Mouse (Mus musculus) adrenal gland, postnatal 10 days (tissue): ENCODE data around the gene Rgs9. TPM values are rescaled to one million over a fixed set of nuclear protein-coding genes. Genes with fewer than 3 reads are reported as not detected.
"Not testable (repeated sequence)": the region's sequence is repeated elsewhere in the genome, so short reads cannot be mapped to it uniquely, and the experiment has no call there.

Source experiments
- DNase-seq: peaks from one replicate; pipeline ENCODE4 v3.0.0; 2021; ENCODE audit warnings: mixed read lengths
- long read RNA-seq, 2 experiments: library from polyadenylated mRNA; stranded (forward); transcript quantifications; one replicate each; pipeline ENCODE4 v2.0.0; 2021
- total RNA-seq, 2 experiments: library from RNA; stranded (reverse); gene quantifications; 2 replicates each; pipeline ENCODE4 v1.2.3; 2021

Rgs9 gene
- 1 to 10 TPM; 5.3 to 7.8 TPM for total RNA-seq
- long read RNA-seq, experiment 1, partial matches to known transcripts, result 1 of 3 reads
- long read RNA-seq, experiment 1, other reads (novel, unspliced or antisense), result 0 of 3 reads
- long read RNA-seq, experiment 2, partial matches to known transcripts, result 1 of 4 reads
- long read RNA-seq, experiment 2, other reads (novel, unspliced or antisense), result 2 of 4 reads

DNA sequence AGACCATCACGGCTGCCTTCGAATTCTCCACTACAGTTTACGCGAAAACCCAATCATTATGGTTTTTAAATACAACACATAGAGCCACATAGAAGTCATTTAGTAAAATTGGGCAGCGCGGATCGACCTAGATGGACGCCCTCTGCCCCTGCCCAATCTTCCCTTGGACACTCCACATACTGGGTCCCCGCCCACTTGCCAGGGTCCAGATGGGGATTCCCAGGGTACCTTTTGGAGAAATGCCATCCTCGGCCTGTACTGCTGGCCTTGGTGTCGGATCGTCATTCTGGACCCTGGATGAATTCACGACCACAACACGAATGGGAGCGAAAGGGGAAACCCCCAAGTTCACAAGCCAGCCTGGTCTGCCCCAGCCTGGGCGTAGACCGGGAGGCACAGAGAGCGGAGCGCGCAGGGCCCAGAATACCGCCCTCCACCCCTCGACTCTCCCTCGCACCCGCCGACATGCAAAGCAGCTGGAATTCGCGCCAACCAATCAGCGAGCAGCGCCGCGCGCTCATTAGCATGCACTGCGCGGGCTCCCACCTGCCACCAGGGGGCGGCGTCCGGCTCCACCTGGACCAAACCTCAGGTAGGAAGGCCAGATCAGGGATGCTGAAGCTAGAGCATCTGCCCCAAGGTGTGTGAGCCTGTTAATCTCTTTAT lies at the start of gene Rgs9:
Gene Rgs9, minus strand, starts transcription at position 420 of the 666 bp plus-strand sequence.
- peak; percentile 94 for DNase-seq

DNA sequence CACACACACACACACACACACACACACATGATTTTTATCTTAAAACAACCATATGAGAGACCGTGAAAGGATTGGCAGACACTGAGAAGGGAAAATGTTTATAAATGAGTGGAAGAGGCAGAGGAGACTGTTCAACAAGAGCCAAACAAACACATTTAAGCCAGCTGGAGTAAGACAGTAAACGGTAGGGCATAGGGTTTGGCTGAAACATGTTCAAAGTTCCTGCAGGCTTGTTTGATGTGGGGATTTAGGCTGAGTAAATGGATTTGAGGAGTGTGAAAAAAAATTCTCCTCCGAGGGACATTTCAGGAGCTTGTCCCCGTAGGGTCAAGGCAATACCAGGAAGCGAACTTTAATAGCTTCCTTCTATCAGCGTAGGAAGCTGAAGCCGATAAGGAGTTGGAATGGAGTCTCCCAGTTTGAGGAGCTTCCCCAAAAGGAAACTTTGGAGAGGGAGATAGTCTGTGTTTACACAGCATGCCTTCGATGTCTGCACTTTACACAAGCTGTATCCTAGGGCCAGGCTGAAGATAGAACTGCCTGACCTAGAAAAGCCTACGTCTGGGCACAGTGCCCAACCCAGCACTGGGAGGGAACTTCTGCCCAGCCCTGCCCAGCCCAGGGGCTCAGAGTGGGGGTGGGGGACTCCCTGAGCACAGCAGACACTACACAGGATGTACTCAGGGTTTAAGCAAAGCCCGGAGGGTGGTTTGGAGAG lies 49.5 kb upstream of the Rgs9 start:
- DNase-seq, result peak; percentile 93

DNA sequence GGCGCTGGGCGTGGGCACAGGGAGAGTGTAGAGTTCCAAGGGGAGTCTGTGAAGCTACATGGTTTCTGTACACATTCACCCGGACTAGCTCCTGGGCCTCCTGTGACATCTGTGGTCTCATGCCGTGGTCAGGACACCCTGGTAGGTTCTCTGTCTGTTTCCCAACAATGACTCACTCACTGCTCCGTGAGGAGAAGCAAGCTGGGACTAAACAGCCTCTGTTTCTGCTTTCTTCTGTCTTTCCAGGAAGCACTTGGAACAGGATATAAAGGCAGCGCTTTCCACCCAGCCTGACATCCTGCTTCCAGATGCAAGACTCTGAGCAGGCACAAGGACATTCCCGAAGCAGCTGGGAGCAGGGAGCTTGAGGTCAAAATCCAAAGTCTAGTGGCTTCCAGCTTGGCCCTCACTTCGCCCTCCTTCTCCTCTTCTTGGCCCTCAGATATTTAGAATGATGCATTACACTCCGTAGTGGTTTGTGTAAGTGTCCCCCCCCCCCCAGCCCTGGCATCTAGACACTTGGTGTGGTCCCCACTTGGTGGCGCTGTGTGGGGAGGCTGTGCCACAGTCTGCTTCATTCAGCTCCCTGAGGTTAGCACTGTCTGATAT lies 46.2 kb upstream of the Rgs9 start:
- peak; percentile 76 for DNase-seq

DNA sequence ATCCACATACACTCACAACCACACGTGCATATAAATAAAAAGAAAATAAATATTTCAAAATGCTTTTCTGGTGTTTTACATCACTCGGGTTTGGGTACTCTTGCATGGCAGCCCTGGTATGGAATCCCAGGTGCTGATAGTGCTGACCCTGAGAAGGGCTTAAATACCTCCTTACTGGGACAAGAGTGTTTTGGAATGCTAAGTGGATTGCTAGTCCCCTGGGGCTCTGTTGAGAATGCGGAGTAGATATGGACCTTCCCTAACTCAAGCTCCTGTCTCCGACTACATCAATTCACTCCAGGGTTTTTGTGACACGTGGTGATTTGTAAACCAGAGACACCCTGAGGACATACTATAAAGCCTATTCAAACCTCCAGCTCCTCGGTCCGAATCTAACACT lies 45.6 kb upstream of the Rgs9 start:
- DNase-seq, result no peak

DNA sequence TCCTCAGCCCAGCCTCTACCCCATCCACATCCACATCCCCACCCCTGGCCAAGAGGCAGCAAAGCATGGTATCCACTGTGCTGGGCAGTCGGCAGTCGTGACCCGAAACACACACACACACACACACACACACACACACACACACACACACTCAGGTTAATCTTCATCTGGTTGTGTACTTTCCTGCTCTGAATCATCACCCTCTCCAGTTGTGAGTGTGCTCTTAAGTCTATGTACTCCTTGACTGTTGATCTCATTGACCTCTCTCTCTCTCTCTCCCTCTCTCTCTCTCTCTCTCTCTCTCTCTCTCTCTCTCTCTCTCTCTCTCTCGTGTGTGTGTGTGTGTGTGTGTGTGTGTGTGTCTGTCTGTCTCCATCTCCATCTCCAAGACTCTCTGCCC lies 44.7 kb upstream of the Rgs9 start:
- not testable (repeated sequence) for DNase-seq

DNA sequence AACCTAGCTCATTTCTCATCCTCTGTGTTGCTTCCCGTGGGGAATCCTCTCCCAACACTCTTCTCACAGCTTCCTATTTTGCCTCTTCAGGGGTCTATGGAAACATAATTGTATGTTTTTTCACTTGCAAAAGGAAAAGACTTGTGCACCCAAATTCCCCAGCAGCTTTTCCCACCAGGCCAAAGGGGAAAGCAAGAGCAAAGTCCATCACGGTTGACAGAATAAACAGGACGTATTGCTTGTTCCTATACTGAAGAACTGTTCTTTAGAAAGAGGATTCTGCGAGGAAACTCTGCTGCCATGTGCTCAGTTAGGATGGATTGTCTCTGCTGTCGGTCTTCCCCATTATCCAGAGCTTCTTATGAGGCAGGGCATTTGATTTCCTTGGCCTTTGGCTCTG lies 42.6 kb upstream of the Rgs9 start:
- DNase-seq, result no peak

DNA sequence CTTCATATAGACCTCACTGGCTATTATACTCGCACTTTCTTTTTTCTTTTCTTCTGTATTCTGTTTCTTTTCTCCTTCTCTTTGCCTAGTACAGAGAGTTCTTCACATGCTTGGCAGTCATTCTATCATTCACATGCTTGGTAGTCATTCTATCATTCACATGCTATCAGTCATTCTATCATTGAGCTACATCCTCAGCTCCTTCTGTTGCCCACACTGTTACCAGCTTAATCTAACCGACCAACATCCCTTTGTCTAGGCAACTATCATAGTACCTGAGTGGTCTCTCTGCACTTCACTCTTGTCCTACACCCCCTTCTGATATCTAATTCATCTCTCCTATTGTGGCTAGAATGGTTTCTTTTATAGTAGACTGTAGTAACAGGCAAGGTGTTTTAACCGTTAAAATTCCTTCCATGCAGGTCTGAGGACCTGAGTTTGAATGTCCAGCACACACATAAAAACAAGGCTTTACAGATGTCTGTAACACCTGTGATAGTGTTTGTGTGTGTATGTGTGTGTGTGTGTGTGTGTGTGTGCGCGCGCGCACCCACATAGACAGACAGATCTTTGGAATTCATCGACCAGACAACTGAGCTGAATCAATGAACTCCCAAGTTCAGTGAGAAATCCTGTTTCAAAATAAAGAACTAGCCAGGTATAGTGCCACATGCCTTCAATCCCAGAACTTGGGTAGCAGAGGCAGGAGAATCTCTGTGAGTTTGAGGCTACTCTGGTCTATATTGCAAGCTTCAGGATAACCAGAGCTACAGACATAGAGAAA lies 41.4 kb upstream of the Rgs9 start:
- DNase-seq, result no peak

DNA sequence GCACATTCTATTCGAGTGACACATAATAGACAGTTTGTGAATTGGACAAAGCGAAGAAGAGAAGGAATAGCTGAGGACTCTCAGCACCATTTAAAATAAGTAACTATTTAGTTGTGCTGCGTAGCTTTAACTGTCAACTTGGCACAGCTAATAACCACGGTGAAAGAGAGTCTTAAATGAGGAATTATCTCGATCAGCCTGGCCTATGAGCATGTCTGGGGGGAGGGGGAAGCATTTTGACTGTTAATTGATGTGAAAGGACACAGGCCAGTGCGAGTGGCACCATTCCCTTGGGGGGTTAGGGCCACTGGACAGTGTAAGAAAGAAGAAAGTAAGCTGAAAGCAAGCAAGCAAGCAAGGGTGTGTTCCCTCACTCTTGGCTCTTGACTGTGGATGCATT lies 38.0 kb upstream of the Rgs9 start:
- no peak for DNase-seq

DNA sequence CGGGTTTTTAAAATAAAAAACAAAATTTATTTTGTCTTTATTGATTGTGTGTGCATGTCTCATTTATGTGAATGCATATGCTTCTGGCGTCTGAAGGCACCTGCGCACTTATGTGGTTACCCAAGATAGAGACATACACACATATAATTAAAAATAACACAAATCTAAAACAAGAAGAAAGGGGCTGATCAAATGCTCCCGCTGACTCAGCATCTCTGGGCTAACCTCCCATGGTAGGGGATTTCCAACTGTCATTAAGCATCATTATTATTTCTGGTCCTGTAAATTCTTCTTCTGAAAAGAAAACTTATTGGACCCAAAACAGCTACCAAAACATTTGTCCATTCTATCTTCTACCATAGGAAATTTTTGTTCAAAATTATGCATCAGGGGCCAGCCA lies 36.8 kb upstream of the Rgs9 start:
- no peak for DNase-seq

DNA sequence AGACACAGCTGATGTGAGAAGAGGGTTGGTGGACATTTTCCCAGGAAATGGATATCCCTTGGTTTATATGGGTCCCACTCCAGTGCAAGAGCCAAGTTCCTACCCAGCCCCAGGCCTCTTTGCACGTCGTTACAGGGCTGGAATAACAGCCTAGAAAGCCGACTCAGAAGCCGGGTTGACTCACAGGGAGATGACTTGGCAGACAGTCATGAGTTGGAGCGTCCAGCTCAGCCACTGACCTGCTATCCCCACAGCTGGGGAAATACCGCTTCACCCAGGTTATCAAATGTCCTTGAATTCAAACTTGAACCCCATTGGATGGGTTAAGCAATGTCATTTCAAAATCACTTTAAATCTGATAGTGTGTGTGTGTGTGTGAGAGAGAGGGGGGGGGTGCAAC lies 34.8 kb upstream of the Rgs9 start:
- peak; percentile 48 for DNase-seq

DNA sequence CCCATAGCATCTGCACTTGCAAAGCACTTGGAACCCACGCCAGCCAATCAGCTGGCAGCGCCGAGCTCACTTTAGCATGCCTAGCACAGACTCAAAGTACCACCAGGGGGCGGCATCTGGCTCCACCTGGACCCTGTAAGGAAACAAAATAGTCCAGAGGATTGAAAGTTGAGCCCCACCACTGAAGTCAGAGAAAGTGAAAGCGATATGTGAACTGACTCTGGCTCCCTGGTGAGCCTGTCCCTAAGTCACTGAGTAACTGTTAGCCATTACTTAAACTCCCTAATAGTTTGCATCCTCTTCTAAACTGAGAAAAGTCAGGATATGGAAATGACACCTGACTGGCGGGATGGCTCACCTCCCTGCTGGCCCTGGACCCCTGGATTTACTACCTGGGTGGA lies 33.5 kb upstream of the Rgs9 start:
- peak; percentile 97 for DNase-seq

DNA sequence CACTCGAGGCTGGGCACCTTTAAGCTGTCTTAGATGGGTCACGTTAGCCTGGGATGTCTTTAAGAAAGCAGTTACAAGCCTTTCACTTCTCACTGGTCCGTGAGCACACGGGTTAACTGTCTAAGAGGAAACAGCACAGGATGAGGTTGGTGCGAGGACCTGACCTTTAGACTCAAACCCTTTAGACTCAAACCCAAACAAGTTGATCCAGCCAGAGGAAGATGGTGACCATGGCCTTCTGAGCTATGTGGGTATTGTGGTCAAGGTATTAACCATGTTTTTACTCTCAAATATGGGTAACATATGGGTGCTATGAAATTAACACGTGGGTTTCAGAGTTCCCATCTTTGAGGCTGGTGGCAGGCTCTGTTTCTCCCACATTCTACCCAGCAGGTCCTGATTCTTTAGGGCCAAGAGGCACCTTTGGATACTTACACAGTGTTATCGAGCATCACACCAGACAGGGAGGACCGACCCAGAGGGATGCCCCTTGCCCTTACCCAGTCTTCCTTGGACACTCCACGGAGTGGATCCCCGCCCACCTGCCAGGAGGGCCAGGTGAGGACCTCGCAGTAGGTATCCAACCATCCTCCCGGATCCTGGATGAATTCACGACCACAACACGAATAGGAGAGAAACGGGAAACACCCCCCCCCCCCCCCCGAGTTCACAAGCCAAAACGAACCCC lies 32.9 kb upstream of the Rgs9 start:
- no peak for DNase-seq

DNA sequence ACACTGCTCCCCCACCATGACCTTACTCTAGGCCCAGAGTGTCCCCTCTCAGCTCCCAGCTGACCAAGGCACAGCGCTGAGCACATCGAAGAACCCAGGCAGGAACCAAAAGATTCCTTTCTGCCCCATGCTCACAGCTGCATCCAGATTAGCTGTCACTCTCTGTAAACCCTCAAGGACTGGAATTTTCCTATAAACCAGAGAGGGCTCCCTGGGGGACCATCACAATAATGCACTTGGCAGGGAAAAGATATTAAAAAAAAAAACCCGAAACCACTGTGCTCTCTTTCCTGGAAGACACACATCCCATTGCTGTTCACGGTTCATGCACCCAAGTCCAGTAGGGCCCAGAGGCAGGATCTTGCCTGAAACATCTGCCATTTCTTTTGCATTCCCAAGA lies 31.4 kb upstream of the Rgs9 start:
- DNase-seq, result peak; percentile 7

DNA sequence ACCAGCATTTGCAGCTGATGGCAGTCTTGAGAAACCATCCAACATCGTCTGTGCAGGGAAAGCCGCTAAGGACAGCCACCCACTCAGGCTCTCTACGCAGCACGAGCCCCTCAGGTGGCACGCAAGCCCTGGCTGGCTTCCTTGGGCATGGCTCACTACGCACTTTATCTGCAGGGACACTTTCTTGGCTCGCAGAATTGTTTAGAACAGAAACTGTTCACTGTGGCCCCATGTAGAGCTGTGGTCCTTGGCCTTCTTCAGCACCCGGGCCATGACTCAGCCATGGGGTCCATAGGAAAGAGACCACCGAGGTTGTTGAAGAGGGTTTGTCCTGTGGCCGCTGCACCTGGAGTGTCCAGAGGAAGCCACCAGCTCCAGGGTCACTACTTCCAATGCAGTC lies 30.0 kb upstream of the Rgs9 start:
- peak; percentile 39 for DNase-seq

DNA sequence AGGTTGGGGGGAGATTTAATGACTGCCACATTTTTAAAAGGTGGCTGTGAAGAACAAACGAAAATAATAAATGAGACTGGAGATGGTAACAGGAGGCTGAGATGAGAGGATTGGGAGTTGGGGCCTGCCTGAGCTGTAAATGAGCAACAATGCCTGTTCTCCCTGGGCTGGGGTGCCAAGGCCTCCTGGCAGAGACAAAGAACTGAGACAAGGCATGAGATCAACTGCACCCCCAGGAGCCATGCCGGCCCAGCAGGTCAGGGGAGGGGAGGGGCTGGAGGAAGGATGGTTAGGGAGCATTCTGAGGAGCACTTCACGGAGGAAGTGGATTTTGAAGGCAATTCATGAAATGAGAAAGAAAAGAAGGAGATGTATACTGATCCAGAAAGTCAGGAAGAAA lies 29.5 kb upstream of the Rgs9 start:
- no peak for DNase-seq

DNA sequence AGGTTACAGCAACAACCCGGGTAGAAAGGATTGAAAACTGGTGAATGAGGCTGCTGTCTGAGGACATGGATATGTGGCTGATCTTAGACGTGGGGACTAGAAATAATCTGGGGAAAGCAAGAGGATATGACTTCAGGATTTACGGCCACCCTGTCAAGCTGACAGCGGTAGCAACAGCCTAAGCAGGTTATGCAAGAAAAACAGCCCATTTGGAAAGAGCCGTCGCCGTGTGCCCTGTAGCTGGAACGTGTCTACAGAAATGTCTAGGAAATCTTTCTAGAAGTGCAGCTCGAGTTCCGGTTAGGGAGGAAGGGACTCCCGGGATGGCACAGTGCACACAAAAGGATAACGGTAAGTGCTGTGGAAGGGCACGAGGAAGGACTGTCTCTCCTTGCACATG lies 28.3 kb upstream of the Rgs9 start:
- no peak for DNase-seq

DNA sequence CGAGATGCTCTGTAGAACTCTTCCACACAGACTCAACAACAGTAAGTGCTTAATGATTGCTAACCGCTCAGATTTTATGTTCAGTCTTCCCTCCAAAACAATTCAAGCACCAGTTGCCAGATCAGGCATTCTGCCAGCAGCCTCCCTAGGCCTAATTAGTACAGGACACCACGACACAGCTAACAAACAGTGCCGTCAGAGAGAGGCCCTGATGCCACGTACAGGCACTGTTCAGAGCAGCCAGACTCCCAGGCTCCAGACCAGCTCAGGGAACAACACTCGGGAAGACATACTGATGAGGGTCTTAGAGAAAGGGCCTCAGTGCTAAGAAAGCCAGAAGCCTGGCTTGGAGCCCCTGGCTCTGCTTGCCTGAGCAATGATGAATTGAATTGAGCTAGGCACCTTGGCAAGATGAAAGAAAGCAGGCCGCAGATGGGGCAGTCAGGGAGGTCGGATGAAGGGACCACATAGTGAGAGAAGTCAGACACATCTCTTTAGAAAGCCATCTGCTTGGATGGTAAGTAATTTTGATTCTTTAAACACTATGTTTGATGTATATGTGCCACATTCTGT lies 22.5 kb upstream of the Rgs9 start:
- no peak for DNase-seq

DNA sequence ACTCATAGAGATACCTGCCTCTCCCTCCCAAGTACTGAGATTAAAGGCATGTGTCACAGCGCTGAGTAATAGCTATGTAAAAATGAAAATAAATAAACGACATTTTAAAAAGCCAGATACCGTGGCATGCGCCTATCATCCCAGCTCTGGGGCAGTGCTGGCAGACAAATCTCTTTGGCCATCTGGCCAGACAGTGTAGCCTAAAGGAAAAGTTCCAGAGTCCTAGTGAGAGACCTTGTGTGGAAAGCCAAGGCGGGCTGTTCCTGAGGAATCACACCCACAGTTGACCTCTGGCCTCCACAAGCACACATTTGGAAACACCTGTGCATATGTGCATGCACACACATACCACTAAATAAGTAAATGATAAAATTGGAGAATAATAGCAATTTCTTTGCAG lies 22.0 kb upstream of the Rgs9 start:
- DNase-seq, result no peak

DNA sequence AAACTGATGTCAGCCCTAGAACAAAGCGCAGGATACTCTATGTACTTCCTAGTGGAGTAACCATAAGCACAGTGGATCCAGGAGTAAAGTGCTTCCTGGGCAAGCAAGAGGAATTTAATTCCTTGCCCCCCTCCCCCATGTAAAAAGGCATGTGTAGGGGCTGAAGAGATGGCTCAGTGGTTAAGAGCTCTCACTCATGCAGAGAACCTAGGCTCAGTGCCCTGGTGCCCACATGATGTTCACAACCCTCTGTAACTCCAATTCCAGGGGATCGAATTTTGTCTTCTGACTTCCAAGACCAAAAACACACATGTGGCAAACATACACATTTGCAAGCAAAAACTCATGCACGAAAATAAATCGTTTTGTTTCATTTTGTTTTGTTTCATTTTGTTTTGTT lies 21.5 kb upstream of the Rgs9 start:
- DNase-seq, result no peak

DNA sequence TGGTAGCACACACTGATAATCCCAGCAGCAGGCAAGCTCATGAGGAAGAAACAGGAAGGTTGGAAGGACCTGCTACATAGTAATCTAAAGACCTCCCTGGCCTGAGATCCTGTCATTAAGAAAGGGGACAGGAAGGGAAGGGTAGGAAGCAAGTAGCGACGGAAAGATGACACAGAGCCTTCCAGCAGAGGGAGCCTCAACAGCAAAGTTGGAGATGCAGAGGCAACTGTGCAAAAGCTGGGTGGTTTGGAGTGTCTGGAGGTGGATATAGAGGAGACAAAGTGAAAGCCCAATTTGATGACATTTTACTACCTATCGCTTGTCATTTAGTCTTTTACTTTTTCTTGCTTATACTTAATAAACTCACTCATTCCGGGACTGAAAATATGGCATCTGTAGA lies 19.0 kb upstream of the Rgs9 start:
- peak; percentile 65 for DNase-seq

DNA sequence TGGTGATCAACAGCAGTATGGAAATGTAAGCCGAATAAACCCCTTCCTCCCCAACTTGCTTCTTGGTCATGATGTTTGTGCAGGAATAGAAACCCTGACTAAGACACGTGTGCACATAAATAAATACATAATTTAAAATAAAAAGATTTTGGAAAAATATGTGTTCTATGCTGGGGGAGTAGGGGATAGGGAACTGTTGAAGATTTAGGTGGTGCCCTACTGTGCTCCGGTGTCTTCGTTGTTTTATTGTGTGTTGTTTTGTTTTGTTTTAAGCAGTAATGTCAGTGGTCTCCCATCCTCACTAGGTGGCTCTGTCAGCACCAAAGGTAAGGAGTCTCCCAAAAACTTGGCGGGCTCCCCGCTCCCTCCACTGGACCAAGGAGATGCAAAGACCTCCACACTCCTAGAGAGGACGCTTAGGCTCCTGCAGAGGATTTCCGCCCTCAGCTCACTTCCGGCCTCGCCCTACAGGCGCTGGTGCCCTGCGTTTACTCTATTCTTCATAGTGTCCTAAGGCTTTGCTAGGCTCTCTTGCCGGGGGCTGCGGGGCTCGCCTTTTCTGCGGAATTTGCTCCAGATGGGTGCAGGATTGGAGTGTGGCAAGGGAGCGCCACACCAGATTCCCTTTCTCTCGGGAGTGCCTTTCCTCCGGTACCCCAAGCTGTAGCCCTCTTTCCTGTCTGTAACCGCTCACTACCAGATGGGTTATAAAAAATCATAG lies 14.1 kb upstream of the Rgs9 start:
- peak; percentile 82 for DNase-seq
